Mouse (Mus musculus) heart, embryonic 16.5 days (tissue): ENCODE results near the gene Alox12. TPM values are rescaled to one million over a fixed set of nuclear protein-coding genes. Genes with fewer than 3 reads are reported as not detected.

Experiments used
- ATAC-seq: fragments of 200-750 bp; cut with Nextera tagmentation; replicated peaks from 2 replicates; pipeline ENCODE4 v1.8.0; 2017; ENCODE audit warnings: moderate number of reproducible peaks; ENCODE audit not compliant: insufficient read depth, low FRiP score; ENCODE audit errors: extremely low read depth
- H3K27ac ChIP-seq: fragments of 300-500 bp; sonication (generic); 2 replicates; pipeline ENCODE4 v1.5.1; 2014; ENCODE audit warnings: mild to moderate bottlenecking, low read length, control low read depth, moderate library complexity
- H3K27me3 ChIP-seq: fragments of 300-500 bp; sonication (generic); 2 replicates; pipeline ENCODE4 v1.6.1; 2014; ENCODE audit warnings: low read length, mixed read lengths; ENCODE audit not compliant: control insufficient read depth, insufficient read depth
- H3K36me3 ChIP-seq: fragments of 300-500 bp; sonication (generic); 2 replicates; pipeline ENCODE4 v1.6.1; 2014; ENCODE audit not compliant: control insufficient read depth, insufficient read depth
- H3K4me1 ChIP-seq: fragments of 300-500 bp; sonication (generic); 2 replicates; pipeline ENCODE4 v1.6.1; 2014; ENCODE audit warnings: low read length, mixed read lengths; ENCODE audit not compliant: control insufficient read depth, insufficient read depth
- H3K4me2 ChIP-seq: fragments of 300-500 bp; sonication (generic); 2 replicates; pipeline ENCODE4 v1.6.1; 2014; ENCODE audit warnings: low read depth, mild to moderate bottlenecking, control low read depth, low read length
- H3K4me3 ChIP-seq: fragments of 300-500 bp; sonication (generic); 2 replicates; pipeline ENCODE4 v1.5.1; 2014; ENCODE audit warnings: mild to moderate bottlenecking, control low read depth, low read length
- H3K9ac ChIP-seq: fragments of 300-500 bp; sonication (generic); 2 replicates; pipeline ENCODE4 v1.6.1; 2014; ENCODE audit warnings: low read length, control low read depth
- H3K9me3 ChIP-seq: fragments of 300-500 bp; sonication (generic); replicated peaks from 2 replicates; pipeline ENCODE4 v1.6.1; 2016; ENCODE audit warnings: low read length; ENCODE audit not compliant: control insufficient read depth
- WGBS: fragments of 180-500 bp; shearing (Covaris S2); extraction: QIAGEN DNeasy Blood & Tissue Kit; methylation state at CpG from one replicate; pipeline ENCODE4 v1.1.7; 2014; 5-methylcytosine and 5-hydroxymethylcytosine counted together
- polyA plus RNA-seq: library from polyadenylated mRNA; unstranded; fragments of >200 nt; fragmentation: Nextera tagmentation; extraction: Ambion mirVana; gene quantifications from 2 replicates; pipeline ENCODE4 v1.2.1, GENCODE M21; 2015

Alox12 gene
- polyA plus RNA-seq, 1 experiment from 2014 or later, result 3.5 TPM

DNA sequence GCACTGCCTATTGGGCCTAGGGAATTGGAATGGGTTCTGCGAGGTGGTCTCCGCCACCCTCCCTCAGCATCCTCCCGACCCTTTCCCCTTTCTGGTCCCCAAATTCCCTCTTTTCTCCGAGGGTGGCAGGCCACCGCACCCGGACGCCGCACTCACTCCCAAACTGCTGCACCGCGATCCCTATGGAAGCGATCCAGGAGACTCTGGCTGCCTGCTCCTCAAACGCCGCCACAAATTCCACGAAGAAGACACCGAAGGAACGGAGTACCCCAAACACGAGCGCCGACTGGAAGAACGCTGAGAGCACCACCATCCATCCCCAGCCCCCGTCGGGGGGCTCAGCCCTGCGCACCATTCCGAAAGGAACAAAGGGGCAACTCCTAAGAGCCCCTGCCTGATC is 34.8 kb downstream of the Alox12 start:
- Histone ChIP-seq H3K27ac (peak overlapping the region; percentile 91), H3K4me1 (peaks cover 13% of the 10 kb centered on the region; the same call in 1 of the 2 replicates), H3K9ac (peak overlapping the region; percentile 82), H3K36me3 (no peaks in the 10 kb centered on the region), H3K4me2 (peak overlapping the region; percentile 99), H3K4me3 (peak overlapping the region; percentile 70), H3K9me3 (no peaks in the 10 kb centered on the region), H3K27me3 (peaks cover 26% of the 10 kb centered on the region)
- WGBS, result 2% methylated on average over 24 of the region's 24 CpGs
- ATAC-seq, result no peak

DNA sequence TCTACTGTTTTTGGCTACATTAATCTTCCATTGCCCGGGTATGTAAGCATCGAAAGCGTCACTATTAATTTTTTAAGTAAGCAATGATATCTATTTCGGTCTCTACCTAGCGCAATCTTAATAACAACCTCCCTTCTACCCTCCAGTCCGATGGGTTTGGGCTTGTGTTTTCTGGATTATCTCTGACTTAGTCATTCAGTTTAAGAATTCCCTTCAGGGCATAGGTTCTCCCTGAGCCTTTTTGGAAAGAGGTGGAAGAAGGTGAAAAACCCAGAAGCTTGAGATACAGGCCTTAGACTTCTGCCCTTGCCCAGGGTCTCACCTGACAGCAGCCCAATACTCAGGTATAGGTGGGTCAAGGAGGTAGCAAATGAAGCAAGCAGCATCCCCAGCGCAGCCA is 35.3 kb downstream of the Alox12 start:
- WGBS, result 69% methylated on average over 7 of the region's 7 CpGs
- Histone ChIP-seq H3K4me2 (peak overlapping the region; percentile 99), H3K4me1 (peaks cover 14% of the 10 kb centered on the region), H3K4me3 (peak overlapping the region; percentile 70), H3K9ac (peak overlapping the region; percentile 82), H3K27ac (no peak overlapping the region), H3K9me3 (no peaks in the 10 kb centered on the region), H3K36me3 (no peaks in the 10 kb centered on the region), H3K27me3 (peaks cover 28% of the 10 kb centered on the region)
- ATAC-seq, result no peak

DNA sequence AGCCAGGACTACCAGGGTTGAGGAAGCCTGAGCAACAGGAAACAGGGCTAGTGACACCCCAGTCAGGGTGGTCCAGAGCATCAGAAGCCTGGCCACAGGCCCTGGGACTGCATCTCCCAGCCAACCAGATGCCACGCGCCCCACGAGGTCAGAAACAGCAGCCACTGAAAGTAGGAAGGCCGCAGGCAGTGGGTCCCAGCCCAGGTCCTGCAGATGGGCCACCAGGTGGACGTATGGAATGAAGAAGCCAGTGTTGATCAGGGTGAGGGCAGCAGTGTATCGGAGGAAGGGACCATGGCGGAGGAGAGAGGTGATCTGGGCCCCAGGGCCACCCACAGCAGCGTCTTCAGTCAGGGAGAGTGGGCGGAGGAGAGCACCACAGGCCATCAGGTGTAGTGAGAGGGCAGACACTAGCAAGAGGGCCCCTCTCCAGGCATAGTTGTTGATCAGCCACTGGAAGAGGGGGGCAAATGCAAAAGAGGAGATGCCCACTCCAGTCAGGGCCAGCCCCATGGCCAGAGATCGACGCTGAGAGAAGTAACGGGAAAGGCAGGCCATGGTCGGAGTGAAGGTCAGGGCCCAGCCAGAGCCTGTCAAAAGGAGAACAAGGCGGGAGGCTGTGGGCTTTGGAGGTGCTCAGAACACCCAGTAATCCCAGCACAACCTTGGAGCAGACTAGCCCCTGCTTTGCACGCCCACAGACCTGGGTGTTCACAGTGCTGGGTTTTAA is 36.2 kb downstream of the Alox12 start:
- Histone ChIP-seq H3K27ac (no peak overlapping the region), H3K9ac (no peak overlapping the region), H3K27me3 (peaks cover 34% of the 10 kb centered on the region), H3K4me3 (no peak overlapping the region), H3K4me1 (peaks cover 23% of the 10 kb centered on the region), H3K9me3 (no peaks in the 10 kb centered on the region), H3K36me3 (no peaks in the 10 kb centered on the region), H3K4me2 (no peak overlapping the region)
- 92% methylated on average over 15 of the region's 15 CpGs for WGBS
- ATAC-seq, result no peak

DNA sequence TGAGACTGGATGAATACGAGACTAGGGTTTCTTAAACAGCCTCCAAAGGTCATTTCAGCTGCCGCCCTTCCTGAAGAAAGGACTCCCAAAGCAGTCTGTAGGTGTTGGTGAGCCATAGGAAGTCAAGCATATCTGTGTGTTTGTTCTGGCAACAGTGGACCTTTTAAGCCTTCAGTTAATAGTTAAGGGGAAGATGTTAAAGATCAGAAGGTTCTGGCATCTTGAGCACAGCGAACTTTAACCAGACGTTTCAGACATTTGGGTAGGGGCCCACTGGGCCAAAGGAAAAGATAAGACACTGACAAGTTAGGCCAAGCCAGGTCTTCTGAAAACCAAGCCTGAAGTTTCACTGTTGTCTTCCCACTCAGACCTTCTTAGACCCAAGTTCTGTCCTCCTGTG is 37.1 kb downstream of the Alox12 start:
- no peak for ATAC-seq
- no peaks in the 10 kb centered on the region for H3K9me3 ChIP-seq
- H3K36me3 ChIP-seq, result no peaks in the 10 kb centered on the region
- H3K9ac ChIP-seq, result no peak overlapping the region
- H3K27ac ChIP-seq, result no peak overlapping the region
- 66% methylated on average over 4 of the region's 4 CpGs for WGBS
- H3K4me1 ChIP-seq, result peaks cover 26% of the 10 kb centered on the region
- H3K4me3 ChIP-seq, result no peak overlapping the region
- H3K27me3 ChIP-seq, result peaks cover 41% of the 10 kb centered on the region
- no peak overlapping the region for H3K4me2 ChIP-seq

DNA sequence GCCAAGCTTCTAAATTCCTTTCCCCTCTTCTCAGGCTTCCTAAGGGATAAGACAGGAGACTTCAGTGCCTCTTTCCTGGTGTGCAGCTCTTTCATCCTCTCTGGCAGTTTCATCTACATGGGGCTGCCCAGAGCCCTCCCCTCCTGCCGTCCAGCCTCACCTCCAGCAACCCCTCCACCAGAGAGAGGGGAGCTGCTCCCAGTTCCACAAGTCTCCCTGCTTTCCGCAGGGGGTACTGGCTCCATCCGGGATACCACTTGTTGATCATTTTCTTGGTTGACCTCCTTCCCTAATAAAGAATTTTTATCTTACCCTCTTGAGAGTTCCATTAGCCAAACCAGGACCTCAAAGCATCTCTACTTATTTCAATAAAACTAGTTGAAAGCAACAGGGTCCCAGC is 39.0 kb downstream of the Alox12 start:
- peaks cover 50% of the 10 kb centered on the region for H3K27me3 ChIP-seq
- WGBS, result 58% methylated on average over 3 of the region's 3 CpGs
- H3K4me3 ChIP-seq, result no peak overlapping the region
- no peaks in the 10 kb centered on the region for H3K36me3 ChIP-seq
- H3K9me3 ChIP-seq, result no peaks in the 10 kb centered on the region
- ATAC-seq, result no peak
- no peak overlapping the region for H3K4me2 ChIP-seq
- H3K4me1 ChIP-seq, result peaks cover 20% of the 10 kb centered on the region
- H3K27ac ChIP-seq, result no peak overlapping the region
- H3K9ac ChIP-seq, result no peak overlapping the region

DNA sequence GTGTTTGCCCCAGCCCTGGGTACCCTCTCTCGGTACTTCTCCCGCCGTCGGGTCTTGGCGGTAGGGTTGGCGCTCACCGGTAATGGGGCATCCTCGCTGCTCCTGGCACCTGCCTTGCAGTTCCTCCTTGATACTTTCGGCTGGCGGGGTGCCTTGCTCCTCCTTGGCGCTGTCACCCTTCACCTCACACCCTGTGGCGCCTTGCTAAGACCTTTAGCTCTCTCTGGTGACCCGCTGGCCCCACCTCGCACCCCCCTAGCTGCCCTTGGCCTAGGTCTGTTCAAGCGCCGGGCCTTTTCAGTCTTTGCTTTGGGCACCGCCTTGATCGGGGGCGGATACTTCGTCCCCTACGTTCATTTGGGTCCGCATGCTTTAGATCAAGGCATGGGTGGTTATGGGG is 39.9 kb downstream of the Alox12 start:
- H3K4me2 ChIP-seq, result no peak overlapping the region
- peaks cover 50% of the 10 kb centered on the region for H3K27me3 ChIP-seq

DNA sequence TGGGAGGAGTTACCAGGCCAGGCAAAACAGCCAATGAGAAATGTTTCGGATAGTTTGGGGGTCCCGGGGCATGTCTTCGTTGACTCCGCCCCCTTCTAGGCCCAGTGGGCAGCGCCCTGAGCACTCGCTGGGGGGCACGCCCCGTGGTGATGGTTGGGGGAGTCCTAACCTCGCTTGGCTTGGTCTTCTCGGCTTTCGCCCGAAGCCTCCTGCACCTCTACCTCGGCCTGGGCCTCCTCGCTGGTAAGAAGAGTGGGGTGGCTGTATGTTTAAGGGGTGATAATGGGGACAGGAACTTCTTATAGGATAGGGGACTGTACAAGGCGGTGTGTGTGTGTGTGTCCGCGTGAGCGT is 40.3 kb downstream of the Alox12 start:
- Histone ChIP-seq H3K27ac (no peak overlapping the region), H3K36me3 (no peaks in the 10 kb centered on the region), H3K4me1 (peaks cover 13% of the 10 kb centered on the region), H3K27me3 (peaks cover 50% of the 10 kb centered on the region), H3K4me3 (peak overlapping the region; percentile 37; the same call in 1 of the 2 replicates), H3K4me2 (peak overlapping the region; percentile 62), H3K9ac (no peak overlapping the region), H3K9me3 (no peaks in the 10 kb centered on the region)
- 0 out of 2 replicates have a peak, but pooled peaks have one; percentile 6 for ATAC-seq
- 5% methylated on average over 18 of the region's 18 CpGs for WGBS

More for the DNA sequence above, 39.9 kb downstream of the Alox12 start:
- Histone ChIP-seq H3K36me3 (no peaks in the 10 kb centered on the region), H3K4me3 (0 out of 2 replicates have a peak overlapping the region, but pooled peaks have one; percentile 37), H3K27ac (no peak overlapping the region), H3K9ac (no peak overlapping the region), H3K4me1 (peaks cover 16% of the 10 kb centered on the region), H3K9me3 (no peaks in the 10 kb centered on the region)
- 16% methylated on average over 22 of the region's 22 CpGs for WGBS
- ATAC-seq, result no peak

DNA sequence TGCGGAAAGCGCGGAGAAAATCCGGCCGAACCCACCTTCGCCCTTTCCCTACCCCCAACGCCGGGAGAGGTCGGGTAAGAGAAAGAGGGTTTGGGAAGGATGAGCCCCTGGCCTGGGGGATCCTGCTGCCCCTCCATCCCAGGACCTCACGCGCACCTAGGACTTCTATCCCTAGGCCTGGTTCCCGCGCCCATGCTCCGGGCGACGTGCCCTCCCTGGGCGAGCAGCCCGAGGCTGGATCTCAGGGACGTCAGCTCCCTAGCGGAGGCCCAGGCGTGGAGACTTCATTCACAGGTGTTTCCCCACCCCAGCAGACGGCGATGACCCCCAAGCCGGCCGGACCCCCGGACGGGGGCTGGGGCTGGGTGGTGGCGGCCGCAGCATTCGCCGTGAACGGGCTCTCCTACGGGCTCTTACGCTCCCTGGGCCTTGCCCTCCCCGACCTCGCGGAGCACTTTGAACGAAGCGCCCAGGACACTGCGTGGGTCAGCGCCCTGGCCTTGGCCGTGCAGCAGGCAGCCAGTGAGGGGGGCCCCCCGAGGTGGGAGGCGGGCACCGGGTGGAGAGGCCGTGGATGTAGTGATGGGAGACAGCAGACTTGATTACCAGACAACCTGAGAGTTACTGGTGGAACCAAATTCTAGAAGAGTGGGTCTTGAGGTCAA is 40.8 kb downstream of the Alox12 start:
- Histone ChIP-seq H3K4me2 (peak overlapping the region; percentile 62), H3K9me3 (no peaks in the 10 kb centered on the region), H3K36me3 (no peaks in the 10 kb centered on the region), H3K27ac (no peak overlapping the region), H3K4me1 (peaks cover 13% of the 10 kb centered on the region), H3K4me3 (peak overlapping the region; percentile 37), H3K27me3 (peaks cover 50% of the 10 kb centered on the region), H3K9ac (peak overlapping the region; percentile 59)
- no peak for ATAC-seq
- WGBS, result under 1% methylated on average over 46 of the region's 46 CpGs

DNA sequence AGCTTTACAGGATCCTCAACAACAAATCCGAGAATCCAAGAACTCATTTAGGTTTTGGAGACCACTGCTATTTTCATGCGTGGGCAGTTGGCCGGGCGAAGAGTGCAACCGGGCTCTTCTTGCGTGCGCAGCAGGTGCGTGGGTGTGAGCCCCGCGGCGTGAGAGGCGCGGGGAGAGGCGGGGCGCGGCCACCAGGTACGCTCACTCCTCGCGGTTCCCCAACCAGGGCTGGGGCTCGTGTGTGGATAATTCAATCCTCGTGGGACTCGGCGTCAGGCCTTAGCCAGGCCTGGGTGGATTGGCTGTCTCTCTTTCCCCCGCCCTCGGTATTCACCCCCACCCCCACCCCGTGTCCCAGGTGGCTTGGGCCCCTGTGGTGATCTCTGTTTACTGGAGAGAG is 41.4 kb downstream of the Alox12 start:
- Histone ChIP-seq H3K4me3 (peak overlapping the region; percentile 37), H3K27me3 (peaks cover 50% of the 10 kb centered on the region), H3K9me3 (no peaks in the 10 kb centered on the region), H3K4me2 (peak overlapping the region; percentile 62), H3K9ac (peak overlapping the region; percentile 59; the same call in 1 of the 2 replicates), H3K36me3 (no peaks in the 10 kb centered on the region), H3K27ac (no peak overlapping the region), H3K4me1 (peaks cover 13% of the 10 kb centered on the region)
- 10% methylated on average over 25 of the region's 26 CpGs for whole genome bisulfite sequencing
- ATAC-seq, result no peak
